Mouse (Mus musculus): ENCODE data around the gene Epha4. TPM values are rescaled to one million over a fixed set of nuclear protein-coding genes. Genes with fewer than 3 reads are reported as not detected.

Epha4 gene
- polyA plus RNA-seq, 1 experiment from 2014 or later: 1.6 TPM

DNA sequence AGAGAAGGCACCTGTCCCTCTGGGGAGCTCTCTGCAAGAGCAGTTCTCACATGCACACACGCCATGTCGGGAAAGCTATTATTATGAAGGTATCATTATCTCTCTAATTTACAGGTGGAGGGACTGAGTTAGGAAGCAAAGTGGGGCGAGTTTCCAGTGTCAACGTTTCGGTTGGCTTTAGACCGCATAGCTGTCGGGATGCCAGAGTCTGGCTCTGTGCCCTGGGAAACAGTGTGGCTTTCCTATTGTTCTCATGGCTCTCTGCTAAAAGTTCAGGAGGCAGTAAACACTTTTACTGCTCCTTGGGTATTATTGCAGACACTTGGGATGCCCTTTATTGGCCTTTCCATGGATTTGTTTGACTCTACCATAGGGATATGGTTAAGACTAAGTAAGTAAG lies 144.0 kb downstream of the Epha4 start:
- 77% methylated on average over 7 of the region's 7 CpGs for WGBS (ENCODE audit: insufficient replicate concordance)
- Histone ChIP-seq H3K4me2 (no peak overlapping the region), H3K4me1 (peaks cover 20% of the 10 kb centered on the region), H3K9me3 (replicated peaks) (no peaks in the 10 kb centered on the region), H3K36me3 (no peaks in the 10 kb centered on the region), H3K4me3 (no peak overlapping the region), H3K27ac (no peak overlapping the region), H3K27me3 (replicated peaks) (no peaks in the 10 kb centered on the region), H3K9ac (no peak overlapping the region)
- ATAC-seq: no peak

DNA sequence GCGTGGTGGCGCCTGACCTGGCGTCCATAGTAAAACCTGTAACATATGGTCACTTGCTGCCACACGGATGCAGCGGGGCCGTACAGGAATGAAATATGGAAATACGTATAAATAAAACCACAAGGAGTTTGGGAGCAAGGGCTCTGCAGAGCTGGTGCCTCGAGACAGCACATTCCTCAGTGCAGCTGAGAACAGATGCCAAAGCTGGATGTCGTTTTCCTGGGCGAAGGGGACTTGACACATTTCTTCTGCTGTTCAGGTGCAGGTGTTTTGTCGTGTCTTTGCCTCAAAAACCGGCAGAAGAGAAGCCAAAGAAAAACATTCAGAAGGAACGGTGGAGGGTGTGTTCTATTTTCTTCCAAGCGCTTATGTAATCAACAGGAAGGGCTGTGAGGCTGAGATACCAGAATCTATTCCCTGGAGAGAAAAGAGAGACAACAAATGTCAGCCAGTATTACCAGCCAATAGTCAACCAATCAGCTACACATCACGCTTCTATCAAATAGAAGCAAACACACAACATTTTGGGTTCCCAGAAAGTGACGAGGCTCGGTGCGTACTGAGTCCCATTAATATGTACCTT lies 145.5 kb downstream of the Epha4 start:
- 36% methylated on average over 18 of the region's 18 CpGs for WGBS (ENCODE audit: insufficient replicate concordance)
- no peaks in the 10 kb centered on the region for H3K27me3 ChIP-seq (replicated peaks)
- peak; percentile 90 for ATAC-seq
- peak overlapping the region; percentile 61 for H3K27ac ChIP-seq
- H3K9ac ChIP-seq: peak overlapping the region; percentile 47
- no peaks in the 10 kb centered on the region for H3K9me3 ChIP-seq (replicated peaks)
- peaks cover 20% of the 10 kb centered on the region for H3K4me1 ChIP-seq
- H3K36me3 ChIP-seq: no peaks in the 10 kb centered on the region
- H3K4me3 ChIP-seq: peak overlapping the region; percentile 18
- H3K4me2 ChIP-seq: peak overlapping the region; percentile 55

DNA sequence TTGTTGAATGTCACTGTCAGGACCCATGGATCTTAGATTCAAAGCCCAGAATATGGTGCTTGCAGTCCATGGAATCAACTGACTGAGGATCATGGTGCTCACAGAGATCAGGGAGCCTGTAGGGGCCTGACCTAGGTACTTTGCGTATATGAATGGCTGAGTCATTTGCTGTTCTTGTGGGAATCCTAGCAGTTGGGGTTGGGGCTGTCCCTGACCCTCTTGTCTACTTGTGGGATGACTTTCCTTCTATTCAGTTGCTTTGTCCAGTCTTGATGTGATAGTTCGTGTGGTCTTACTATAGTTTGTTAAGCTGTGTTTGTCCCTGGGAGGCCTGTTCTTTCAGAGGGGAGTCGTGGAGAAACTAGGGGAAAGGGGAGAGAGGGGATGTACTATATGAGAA lies 149.0 kb downstream of the Epha4 start:
- no peak overlapping the region for H3K4me3 ChIP-seq
- H3K9ac ChIP-seq: no peak overlapping the region
- no peak overlapping the region for H3K4me2 ChIP-seq
- no peaks in the 10 kb centered on the region for H3K27me3 ChIP-seq (replicated peaks)
- H3K36me3 ChIP-seq: no peaks in the 10 kb centered on the region
- no peak overlapping the region for H3K27ac ChIP-seq
- 70% methylated on average over 3 of the region's 3 CpGs for WGBS (ENCODE audit: insufficient replicate concordance)
- peaks cover 20% of the 10 kb centered on the region for H3K4me1 ChIP-seq
- H3K9me3 ChIP-seq (replicated peaks): no peaks in the 10 kb centered on the region
- no peak for ATAC-seq

DNA sequence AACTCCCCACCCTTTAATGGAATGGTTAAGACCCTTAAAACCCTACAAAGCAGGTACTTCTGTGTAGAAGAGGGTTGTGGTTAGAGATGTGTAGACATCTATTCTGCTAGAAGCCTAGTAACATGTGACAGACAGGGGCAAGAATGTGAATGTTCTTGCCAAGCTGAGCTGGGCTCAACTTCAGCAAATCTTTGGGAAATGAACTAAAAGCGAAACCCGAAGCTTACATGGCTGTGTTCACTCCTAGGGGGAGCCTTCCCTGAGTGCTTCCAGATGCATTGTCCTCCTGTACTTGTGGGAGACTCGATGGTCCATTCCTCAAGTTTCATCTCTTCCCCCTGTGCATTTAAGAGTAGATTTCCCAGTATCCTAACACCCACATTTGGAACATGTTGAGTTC lies 150.3 kb downstream of the Epha4 start:
- H3K4me2 ChIP-seq: no peak overlapping the region
- H3K9me3 ChIP-seq (replicated peaks): no peaks in the 10 kb centered on the region
- peaks cover 9% of the 10 kb centered on the region for H3K4me1 ChIP-seq
- H3K27me3 ChIP-seq (replicated peaks): no peaks in the 10 kb centered on the region
- no peak overlapping the region for H3K27ac ChIP-seq
- H3K9ac ChIP-seq: no peak overlapping the region
- no peaks in the 10 kb centered on the region for H3K36me3 ChIP-seq
- 57% methylated on average over 3 of the region's 3 CpGs for WGBS (ENCODE audit: insufficient replicate concordance)
- no peak for ATAC-seq
- no peak overlapping the region for H3K4me3 ChIP-seq

DNA sequence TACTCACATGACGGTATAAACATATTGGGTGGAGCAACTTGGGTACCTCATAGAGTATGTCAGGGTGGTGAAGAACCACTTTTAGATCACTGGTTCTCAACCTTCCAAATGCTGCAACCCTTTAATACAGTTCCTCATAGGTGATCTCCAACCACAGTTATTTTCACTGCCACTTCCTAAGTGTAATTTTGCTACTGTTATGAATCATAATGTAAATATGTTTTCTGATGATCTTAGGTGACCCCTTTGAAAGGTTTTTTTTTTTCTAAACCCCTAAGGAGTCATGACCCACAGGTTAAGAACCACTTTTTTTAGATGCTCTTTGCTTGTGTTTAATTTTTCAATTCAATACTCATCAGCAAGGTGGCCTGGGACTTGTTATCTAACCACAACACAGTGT lies 151.0 kb downstream of the Epha4 start:
- Histone ChIP-seq H3K9me3 (replicated peaks) (no peaks in the 10 kb centered on the region), H3K27me3 (replicated peaks) (no peaks in the 10 kb centered on the region), H3K9ac (no peak overlapping the region), H3K27ac (no peak overlapping the region), H3K4me1 (peaks cover 2% of the 10 kb centered on the region), H3K36me3 (no peaks in the 10 kb centered on the region), H3K4me2 (no peak overlapping the region), H3K4me3 (no peak overlapping the region)
- 69% methylated on average over 1 of the region's 1 CpGs for WGBS (ENCODE audit: insufficient replicate concordance)
- no peak for ATAC-seq

DNA sequence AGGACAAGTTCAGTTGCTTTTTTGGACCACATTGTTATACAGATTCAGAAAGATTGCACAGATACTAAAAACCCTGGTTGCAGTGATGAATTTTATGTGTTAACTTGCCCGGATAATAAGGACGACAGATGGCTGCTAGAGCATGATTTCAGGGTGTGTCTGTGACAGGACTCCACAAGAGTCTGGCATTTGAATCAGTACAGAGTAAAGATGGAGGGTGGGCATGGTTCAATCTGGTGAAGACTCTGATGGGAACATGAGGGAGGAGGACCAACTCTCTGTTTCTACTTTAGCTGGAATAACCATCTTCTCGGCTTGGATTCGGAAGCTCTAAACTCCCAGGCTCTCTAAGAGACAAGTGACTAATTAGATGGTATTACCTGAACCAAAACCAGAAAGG lies 168.4 kb downstream of the Epha4 start:
- no peaks in the 10 kb centered on the region for H3K9me3 ChIP-seq (replicated peaks)
- WGBS (ENCODE audit: insufficient replicate concordance): 70% methylated on average over 4 of the region's 4 CpGs
- H3K27ac ChIP-seq: no peak overlapping the region
- H3K4me2 ChIP-seq: no peak overlapping the region
- no peak for ATAC-seq
- no peaks in the 10 kb centered on the region for H3K36me3 ChIP-seq
- no peaks in the 10 kb centered on the region for H3K27me3 ChIP-seq (replicated peaks)
- no peaks in the 10 kb centered on the region for H3K4me1 ChIP-seq
- H3K4me3 ChIP-seq: no peak overlapping the region
- no peak overlapping the region for H3K9ac ChIP-seq

DNA sequence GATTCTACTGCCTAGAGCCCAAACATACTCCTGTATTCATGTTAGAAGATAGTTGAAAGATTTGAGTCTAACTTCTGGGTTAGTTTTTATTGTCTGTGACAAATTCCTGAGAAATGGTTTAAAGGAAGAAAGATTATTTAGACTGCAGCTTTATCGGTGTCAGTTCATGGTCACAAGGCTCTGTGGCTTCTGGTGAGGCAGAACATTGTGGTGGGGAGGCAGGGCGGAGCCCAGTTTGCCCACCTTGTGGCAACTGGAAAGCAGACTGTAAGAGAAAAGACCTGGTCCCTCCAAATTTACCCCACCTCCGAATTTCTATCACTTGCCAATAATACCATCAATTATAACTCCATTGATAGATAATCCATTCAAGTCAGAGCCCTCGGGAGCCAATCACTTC lies 171.1 kb downstream of the Epha4 start:
- H3K9me3 ChIP-seq (replicated peaks): no peaks in the 10 kb centered on the region
- no peaks in the 10 kb centered on the region for H3K4me1 ChIP-seq
- H3K9ac ChIP-seq: no peak overlapping the region
- 65% methylated on average over 4 of the region's 4 CpGs for WGBS (ENCODE audit: insufficient replicate concordance)
- H3K36me3 ChIP-seq: no peaks in the 10 kb centered on the region
- no peak overlapping the region for H3K4me2 ChIP-seq
- no peak for ATAC-seq
- no peaks in the 10 kb centered on the region for H3K27me3 ChIP-seq (replicated peaks)
- H3K27ac ChIP-seq: no peak overlapping the region
- no peak overlapping the region for H3K4me3 ChIP-seq

DNA sequence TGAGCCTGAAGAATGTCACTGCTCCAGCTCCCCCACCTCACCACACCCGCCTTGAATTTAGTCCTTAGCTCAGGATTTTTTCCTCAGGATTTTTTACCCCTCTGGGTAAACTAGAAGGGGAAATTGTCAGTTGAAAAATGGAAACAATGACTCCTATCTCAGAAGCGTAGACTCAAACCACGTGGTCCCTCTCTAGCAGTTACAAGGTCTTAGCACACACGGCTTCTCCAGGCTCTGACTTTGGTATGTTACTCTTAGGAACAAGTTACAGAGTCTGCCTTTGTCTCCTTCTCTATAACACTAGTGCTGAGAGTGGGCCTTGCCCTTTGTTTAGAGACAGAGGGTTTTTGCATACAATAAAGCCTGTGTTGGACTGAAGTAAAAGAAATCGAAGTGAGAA lies 175.2 kb downstream of the Epha4 start:
- no peaks in the 10 kb centered on the region for H3K9me3 ChIP-seq (replicated peaks)
- H3K36me3 ChIP-seq: no peaks in the 10 kb centered on the region
- ATAC-seq: no peak
- WGBS (ENCODE audit: insufficient replicate concordance): 59% methylated on average over 5 of the region's 5 CpGs
- no peaks in the 10 kb centered on the region for H3K4me1 ChIP-seq
- H3K4me3 ChIP-seq: no peak overlapping the region
- no peaks in the 10 kb centered on the region for H3K27me3 ChIP-seq (replicated peaks)
- H3K9ac ChIP-seq: no peak overlapping the region
- H3K4me2 ChIP-seq: no peak overlapping the region
- no peak overlapping the region for H3K27ac ChIP-seq

DNA sequence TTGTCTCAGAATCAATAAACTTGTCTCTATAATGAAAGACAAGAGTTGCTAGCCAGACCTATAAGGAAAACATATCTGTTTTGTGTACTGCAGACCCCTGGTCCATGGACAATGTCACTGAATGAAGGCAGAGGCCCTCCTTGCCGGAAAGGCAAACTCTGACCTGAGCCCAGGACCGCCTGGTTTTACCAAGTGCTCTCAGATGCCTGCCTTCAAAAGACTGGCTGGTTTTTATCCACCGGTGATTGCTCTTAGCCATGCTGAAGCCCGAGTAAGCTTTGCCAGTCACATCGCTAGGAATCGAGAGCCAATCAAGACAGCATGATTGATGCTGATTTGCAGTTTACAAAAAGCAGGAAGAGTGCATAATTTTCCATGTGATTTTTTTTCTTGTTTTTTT lies 176.5 kb downstream of the Epha4 start:
- no peak for ATAC-seq
- Histone ChIP-seq H3K36me3 (no peaks in the 10 kb centered on the region), H3K27ac (no peak overlapping the region), H3K9ac (no peak overlapping the region), H3K4me2 (no peak overlapping the region), H3K9me3 (replicated peaks) (no peaks in the 10 kb centered on the region), H3K4me1 (no peaks in the 10 kb centered on the region), H3K4me3 (no peak overlapping the region), H3K27me3 (replicated peaks) (no peaks in the 10 kb centered on the region)
- 59% methylated on average over 6 of the region's 6 CpGs for WGBS (ENCODE audit: insufficient replicate concordance)

DNA sequence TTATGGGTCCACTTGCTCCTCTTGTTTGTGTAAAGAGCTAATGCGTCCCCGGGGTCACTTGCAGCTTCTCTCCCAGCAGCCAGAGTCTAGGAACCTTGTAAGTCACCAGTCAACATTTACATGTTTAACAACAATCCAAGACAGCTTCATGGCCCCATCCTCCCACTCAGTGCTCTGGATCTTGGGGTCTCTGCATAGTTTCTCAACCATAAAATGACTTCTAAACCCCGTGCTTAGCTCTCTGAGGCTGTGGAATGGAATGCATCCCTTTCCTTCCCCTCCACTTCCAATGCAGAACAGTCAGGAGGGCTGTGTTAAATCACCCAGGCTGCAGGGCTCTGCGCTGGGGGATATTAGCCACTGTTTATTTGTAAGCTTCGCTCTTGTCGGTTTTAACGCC lies 178.0 kb downstream of the Epha4 start:
- Histone ChIP-seq H3K27me3 (replicated peaks) (0 out of 2 replicates have a peak, but pooled peaks cover 4% of the 10 kb centered on the region), H3K27ac (no peak overlapping the region), H3K4me3 (no peak overlapping the region), H3K36me3 (no peaks in the 10 kb centered on the region), H3K9me3 (replicated peaks) (no peaks in the 10 kb centered on the region), H3K4me1 (no peaks in the 10 kb centered on the region), H3K4me2 (no peak overlapping the region), H3K9ac (no peak overlapping the region)
- no peak for ATAC-seq
- WGBS (ENCODE audit: insufficient replicate concordance): 75% methylated on average over 7 of the region's 7 CpGs

DNA sequence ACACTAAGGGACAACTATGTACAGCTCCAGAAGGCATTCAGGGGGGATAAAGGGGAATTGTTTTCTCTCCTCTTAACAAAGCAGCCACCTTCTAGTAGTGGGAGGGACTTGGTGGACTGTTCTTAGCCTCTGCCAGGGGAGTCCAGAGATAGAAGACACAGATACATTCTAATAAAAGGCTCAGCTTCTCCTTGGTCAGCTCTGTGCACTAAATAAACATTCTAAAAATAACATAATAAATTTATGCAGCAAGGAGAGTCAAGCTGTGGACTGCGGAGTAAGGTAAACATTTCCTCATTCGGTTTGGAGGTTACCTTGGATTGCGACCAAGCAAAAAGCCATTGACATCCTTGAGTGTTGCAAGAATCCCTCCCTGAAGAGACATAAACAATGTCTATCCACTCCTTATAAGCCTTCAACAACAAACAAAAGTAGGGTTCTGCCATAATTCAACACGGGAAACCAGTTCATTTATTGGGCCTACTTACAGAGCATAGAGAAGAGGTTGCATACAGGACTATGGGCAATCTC lies 196.2 kb downstream of the Epha4 start:
- H3K27ac ChIP-seq: no peak overlapping the region
- H3K4me2 ChIP-seq: no peak overlapping the region
- no peak overlapping the region for H3K4me3 ChIP-seq
- no peaks in the 10 kb centered on the region for H3K36me3 ChIP-seq
- WGBS (ENCODE audit: insufficient replicate concordance): 80% methylated on average over 4 of the region's 4 CpGs
- H3K4me1 ChIP-seq: no peaks in the 10 kb centered on the region
- H3K9me3 ChIP-seq (replicated peaks): no peaks in the 10 kb centered on the region
- H3K27me3 ChIP-seq (replicated peaks): no peaks in the 10 kb centered on the region; the same call in 1 of the 2 replicates
- no peak overlapping the region for H3K9ac ChIP-seq
- no peak for ATAC-seq
